Mouse (Mus musculus): ENCODE measurements around the gene Btbd35f10.
"Not testable (repeated sequence)": the region's sequence is repeated elsewhere in the genome, so short reads cannot be mapped to it uniquely, and the experiment has no call there.

The Btbd35f10 gene

DNA sequence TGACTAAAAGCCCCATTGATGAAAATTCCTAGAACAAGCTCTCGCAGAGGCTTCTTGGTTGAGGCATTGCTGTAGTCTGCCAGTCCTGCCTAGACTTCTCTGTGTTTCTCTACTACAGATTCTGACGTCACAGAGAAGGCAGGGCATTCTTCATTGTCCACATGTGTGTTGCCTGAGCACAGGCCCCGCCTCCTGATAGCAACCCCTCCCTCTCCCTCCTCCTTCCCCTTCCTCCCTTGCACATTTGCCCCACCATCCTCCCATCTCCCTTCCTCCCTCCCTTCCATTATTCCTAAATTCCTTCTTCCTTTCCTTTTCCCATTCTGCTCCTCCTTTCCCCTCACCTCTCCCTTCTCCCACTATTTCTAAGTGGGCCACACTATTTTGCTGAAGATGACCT is at the start of gene Btbd35f10:
Gene Btbd35f10, minus strand, starts transcription at position 101 of the 400 bp plus-strand sequence.
- not testable (repeated sequence) for DNase-seq (ENCODE audit: low read depth, low spot score)

Data from 3T3-L1 (cell line).